Mouse (Mus musculus): ENCODE data around the gene Cort. TPM values are rescaled to one million over a fixed set of nuclear protein-coding genes. Genes with fewer than 3 reads are reported as not detected.

Gene Cort
- not detected for polyA plus RNA-seq (2014; fragmentation: Illumina TruSeq; extraction: RNeasy Lipid Tissue Mini Kit (QIAGEN cat#74804); ENCODE audit: low read depth, low replicate concordance)

GRCm38 (mm10) chr4:149126663-149127062 is at the start of gene Cort:
Gene Cort, minus strand, starts transcription at chr4:149126763.

DNA sequence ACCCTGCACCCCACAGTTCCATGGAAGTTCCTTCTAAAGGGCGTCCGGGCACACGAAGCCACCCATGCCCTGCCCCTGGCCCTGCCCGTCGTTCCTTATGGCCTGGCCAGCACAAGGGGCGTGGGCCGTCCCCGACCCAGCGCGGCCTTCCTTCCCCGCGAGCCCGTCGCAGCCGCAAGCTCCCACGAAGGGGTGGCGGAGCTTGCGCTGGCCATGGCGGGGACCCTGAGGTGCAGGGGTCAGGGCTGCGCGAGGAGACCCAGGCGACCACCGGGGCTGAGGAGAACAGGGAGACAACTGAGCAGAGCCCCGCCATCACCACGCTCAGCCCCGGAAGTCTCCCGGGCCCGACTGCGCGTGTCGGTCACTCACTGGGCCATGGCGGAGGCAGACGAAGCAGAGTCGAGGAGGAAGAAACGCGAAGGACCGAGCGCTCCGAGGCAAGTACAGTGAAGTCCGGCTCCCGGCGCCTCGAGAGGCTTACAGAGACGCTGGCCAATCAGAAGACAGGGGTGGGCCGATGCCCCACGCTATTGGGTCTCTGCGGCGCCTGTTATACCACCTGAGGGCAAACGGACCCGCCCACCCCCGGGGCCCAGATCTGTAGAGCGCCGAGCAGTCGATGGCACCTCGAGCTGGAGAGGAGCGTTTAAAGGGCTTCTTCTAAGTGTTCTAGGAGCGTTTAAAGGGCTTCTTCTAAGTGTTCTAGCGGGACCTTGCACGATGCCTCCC is 39.8 kb upstream of the Cort start, which contains the start of gene Pgd:
Pgd (minus strand) TSS at position 557 of the 732 bp plus-strand sequence.

DNA sequence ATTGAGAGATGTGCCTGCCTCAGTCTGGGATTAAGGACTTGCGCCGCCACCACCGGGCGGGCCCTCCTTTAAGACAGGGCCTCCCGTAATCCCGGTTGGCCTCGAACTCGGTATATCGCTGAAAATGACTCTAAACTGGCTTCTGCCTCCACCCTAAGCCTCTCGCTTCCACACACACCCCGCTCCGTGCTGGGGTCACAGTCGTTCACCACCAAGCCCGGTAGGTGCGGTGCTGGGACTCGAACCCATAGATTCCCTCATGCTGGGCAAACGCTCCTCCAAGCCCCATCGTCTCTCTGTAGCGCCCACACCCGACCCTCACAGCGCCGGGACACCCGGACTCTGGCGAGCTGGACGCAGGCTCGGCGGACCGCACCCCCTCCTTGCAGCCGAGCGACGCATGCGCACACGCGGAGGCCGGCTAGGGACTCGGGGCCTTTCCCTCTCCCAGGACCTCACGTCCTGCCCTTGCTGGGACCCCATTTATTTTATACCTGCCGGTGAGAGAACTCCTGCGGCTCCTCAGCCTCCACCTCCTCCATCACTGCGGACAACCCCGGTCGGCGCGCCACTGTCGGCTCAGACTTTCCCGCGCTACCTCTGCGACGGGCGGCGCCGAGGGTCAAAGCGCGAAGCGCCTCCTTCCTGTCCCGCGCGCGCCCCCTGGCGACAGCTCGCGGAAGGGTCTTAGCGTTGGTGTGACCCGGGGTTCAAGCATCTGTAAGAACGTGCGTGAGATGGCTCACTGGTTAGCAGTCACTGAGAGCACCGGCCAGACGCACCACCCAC is 10.6 kb upstream of the Cort start, which contains the start of gene Cenps:
Cenps (minus strand) TSS at position 648 of the 789 bp plus-strand sequence.

GRCm38 (mm10) chr4:149103875-149104561 is 22.5 kb downstream of the Cort start, which contains the start of gene Dffa:
Gene Dffa, plus strand, starts transcription at chr4:149104146.

GRCm38 (mm10) chr4:149099369-149100017 is 27.1 kb downstream of the Cort start, which contains the start of gene Pex14:
Gene Pex14, minus strand, starts transcription at chr4:149099876.

Other genes with a start within 250 kb of the Cort start
- gene Pex14, start 26.9 kb downstream of the Cort start, polyA plus RNA-seq (2014; fragmentation: Illumina TruSeq; extraction: RNeasy Lipid Tissue Mini Kit (QIAGEN cat#74804); ENCODE audit: low read depth, low replicate concordance) = 25.3 TPM
- gene Dffa, start 22.6 kb downstream of the Cort start, polyA plus RNA-seq (2014; fragmentation: Illumina TruSeq; extraction: RNeasy Lipid Tissue Mini Kit (QIAGEN cat#74804); ENCODE audit: low read depth, low replicate concordance) = 33.6 TPM
- gene Cenps, start 10.9 kb upstream of the Cort start, polyA plus RNA-seq (2014; fragmentation: Illumina TruSeq; extraction: RNeasy Lipid Tissue Mini Kit (QIAGEN cat#74804); ENCODE audit: low read depth, low replicate concordance) = 2.6 TPM
- 27.2 TPM for gene Pgd, start 40.0 kb upstream of the Cort start, polyA plus RNA-seq (2014; fragmentation: Illumina TruSeq; extraction: RNeasy Lipid Tissue Mini Kit (QIAGEN cat#74804); ENCODE audit: low read depth, low replicate concordance)
- gene Kif1b, start 180.9 kb upstream of the Cort start, polyA plus RNA-seq (2014; fragmentation: Illumina TruSeq; extraction: RNeasy Lipid Tissue Mini Kit (QIAGEN cat#74804); ENCODE audit: low read depth, low replicate concordance) = 86.7 TPM

Data from heart, adult 10 weeks (tissue).